Mouse (Mus musculus) left cerebral cortex, adult 6 months (tissue): ENCODE data around the gene Tmco1. TPM values are rescaled to one million over a fixed set of nuclear protein-coding genes. Genes with fewer than 3 reads are reported as not detected.

ENCODE experiments used
- long read RNA-seq, 2 experiments: library from polyadenylated mRNA; unstranded; transcript quantifications; one replicate each; pipeline ENCODE4 v2.0.0; 2019 to 2020
- polyA plus RNA-seq: library from polyadenylated mRNA; unstranded; fragments of <200 nt; fragmentation: Nextera tagmentation; gene quantifications from 2 replicates; pipeline ENCODE4 v1.2.3, GENCODE M21; 2021

Tmco1 gene
- 63.7 and 72.4 TPM in 2 replicates for polyA plus RNA-seq
- long read RNA-seq, experiment 1, transcript Tmco1-204 (7 exons, 1,573 nt), result major isoform, 134 of 140 reads
- long read RNA-seq, experiment 1, partial matches to known transcripts, result 3 of 140 reads
- long read RNA-seq, experiment 1, other reads (novel, unspliced or antisense), result 3 of 140 reads
- long read RNA-seq, experiment 2, transcript Tmco1-204 (7 exons, 1,573 nt), result major isoform, 72 of 103 reads
- long read RNA-seq, experiment 2, partial matches to known transcripts, result 31 of 103 reads
- long read RNA-seq, experiment 2, other reads (novel, unspliced or antisense), result 0 of 103 reads

DNA sequence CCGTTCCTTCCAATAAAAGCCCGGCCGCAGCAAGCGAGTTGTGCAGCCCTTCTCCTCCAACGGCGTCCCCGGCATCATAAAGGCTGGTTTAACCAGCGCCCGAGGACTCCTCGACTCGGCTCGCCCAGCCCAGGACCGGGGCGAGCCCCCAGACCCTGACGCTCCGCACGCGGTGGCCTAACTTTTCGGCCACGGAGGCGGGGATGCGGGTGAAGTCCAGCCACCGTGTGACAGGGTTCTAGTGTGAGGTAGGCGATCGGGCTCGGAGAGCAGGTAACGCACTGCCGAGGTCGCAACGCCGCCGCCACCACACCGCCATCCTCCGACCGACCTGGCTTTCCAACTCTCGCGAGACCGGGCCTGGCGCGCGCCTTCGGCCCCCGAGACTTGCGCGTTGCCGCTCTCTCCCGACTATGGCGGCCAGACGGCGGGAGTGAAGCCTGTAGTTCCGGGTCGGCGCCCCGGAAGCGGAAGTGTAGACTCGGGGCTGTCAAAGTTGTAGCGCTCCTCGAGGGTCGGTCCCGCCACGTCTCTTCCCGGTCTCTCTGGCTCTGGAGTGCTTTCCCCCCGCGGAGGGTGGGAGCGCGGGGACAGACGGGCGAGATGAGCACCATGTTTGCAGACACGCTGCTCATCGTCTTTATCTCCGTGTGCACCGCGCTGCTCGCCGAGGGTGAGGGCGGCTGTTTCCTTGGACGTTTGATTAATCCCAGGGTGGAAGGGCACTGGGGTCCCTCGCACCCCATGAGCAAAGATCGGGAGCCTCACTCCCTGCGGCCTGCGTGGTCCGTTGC lies at the start of gene Tmco1:
Gene Tmco1, plus strand, starts transcription at position 118 of the 794 bp plus-strand sequence.

DNA sequence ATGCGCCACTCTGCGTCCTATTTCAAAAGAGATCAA lies 23.0 kb upstream of the Tmco1 start, which contains the start of gene Uck2:
Gene Uck2, minus strand, starts transcription at position 1 of the 36 bp plus-strand sequence.

DNA sequence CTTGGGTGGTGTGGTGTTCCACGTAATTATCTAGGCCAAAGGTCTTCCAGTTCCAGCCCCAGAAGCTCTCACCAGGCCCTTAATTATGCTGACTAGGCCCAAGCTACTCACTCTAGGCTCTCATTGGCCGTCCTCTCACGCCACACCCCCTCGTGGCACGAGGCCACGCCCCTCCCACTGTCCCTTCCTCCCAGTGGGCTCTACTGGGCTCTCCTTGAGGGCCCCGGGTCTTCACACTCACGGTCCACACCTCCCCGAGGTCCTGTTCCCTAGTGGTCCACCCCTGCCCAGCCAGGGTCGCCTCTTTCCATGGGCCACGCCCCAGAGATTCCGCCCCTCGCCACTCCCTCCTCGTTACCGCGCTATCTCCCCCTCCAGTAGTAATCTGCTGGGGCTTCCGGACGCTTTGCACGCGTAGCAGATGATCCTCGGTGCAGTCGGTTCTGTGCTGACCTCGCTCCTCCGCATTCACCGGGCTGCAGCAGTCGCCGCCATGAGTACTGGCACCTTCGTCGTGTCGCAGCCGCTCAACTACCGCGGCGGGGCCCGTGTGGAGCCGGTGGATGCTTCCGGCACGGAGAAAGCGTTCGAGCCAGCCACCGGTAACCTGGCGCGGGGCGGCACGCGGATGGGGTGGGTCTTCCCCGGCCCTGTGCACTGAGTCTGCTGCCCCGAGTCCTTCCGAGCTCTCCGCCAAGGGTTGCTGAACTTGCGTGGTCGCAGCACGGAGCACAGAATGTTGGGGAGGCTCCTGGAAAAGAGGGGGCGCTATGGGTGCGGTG lies 41.8 kb downstream of the Tmco1 start, which contains the start of gene Aldh9a1:
Gene Aldh9a1, plus strand, starts transcription at position 177 of the 782 bp plus-strand sequence.

Other genes with a start within 250 kb of the Tmco1 start
- 16.2 and 17.9 TPM in 2 replicates for gene Uck2, start 23.1 kb upstream of the Tmco1 start, polyA plus RNA-seq
- gene Aldh9a1, start 41.6 kb downstream of the Tmco1 start, polyA plus RNA-seq, result 27.0 and 32.1 TPM in 2 replicates
- 309 and 397 TPM in 2 replicates for gene Mgst3, start 85.5 kb downstream of the Tmco1 start, polyA plus RNA-seq
- not detected in 2 replicates for gene Lrrc52, start 158.4 kb downstream of the Tmco1 start, polyA plus RNA-seq